Comparison of ENCODE assay signal across 8 mouse cellular contexts in the genomic region with DNA sequence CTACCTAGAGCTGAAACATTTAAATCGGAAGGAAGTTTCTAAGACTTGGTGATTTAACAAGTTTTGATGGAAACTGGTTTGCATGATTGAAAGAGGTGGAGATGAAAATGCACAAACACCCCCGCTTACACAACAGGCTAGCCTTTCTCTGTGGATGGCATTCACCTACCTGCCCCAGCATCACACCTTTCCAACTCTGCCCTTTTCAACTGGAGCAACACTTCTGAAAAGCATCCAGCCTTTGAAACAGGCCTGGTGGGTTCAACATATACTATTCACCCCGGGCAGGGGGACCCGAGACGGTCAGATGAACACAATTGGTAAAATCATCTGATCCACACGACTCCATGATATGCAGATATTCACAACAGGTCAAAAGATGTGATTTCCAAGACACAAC. TPM values are rescaled to one million over a fixed set of nuclear protein-coding genes. Genes with fewer than 3 reads are reported as not detected.
DNase-seq lines count a peak whose midpoint lies in the region; ATAC-seq and TF ChIP-seq lines count a peak whose summit lies in the region.

No protein-coding gene starts in this region.

- no peaks in the 10 kb centered on the region for H3K36me3 ChIP-seq in heart, embryonic 16.5 days (ENCODE audit: control insufficient read depth, insufficient read depth)
- 0 out of 2 replicates have a peak, but pooled peaks cover 7% of the 10 kb centered on the region for H3K36me3 ChIP-seq in embryonic facial prominence, embryonic 15.5 days
- H3K36me3 ChIP-seq in intestine, embryonic 14.5 days (ENCODE audit: control insufficient read depth, insufficient read depth, low read length) = peaks cover 5% of the 10 kb centered on the region; the same call in 1 of the 2 replicates
- no peaks in the 10 kb centered on the region for H3K36me3 ChIP-seq in midbrain, embryonic 14.5 days (ENCODE audit: control insufficient read depth, insufficient read depth, low read length)
- H3K36me3 ChIP-seq in kidney, adult 2 months (ENCODE audit: control insufficient read depth, insufficient read depth, low read length) = no peaks in the 10 kb centered on the region

- DNase-seq in heart, postnatal 36 days = no peak
- DNase-seq in intestine, embryonic 14.5 days (ENCODE audit: low spot score) = no peak
- no peak for DNase-seq in midbrain, embryonic 14.5 days
- no peak for DNase-seq in embryo, embryonic 9.5 days (ENCODE audit: extremely low spot score)
- no peak for DNase-seq in kidney, adult 2 months
- DNase-seq in cerebellum, adult 11 months = no peak

- TF ChIP-seq POLR2A in kidney, adult 2 months (IDR thresholded peaks at IDR 0.05; ENCODE audit: low read depth, low read length) = no peak

- peaks cover 12% of the 10 kb centered on the region for H3K4me1 ChIP-seq in heart, embryonic 16.5 days (ENCODE audit: control insufficient read depth, insufficient read depth, low read length)
- peaks cover 14% of the 10 kb centered on the region for H3K4me1 ChIP-seq in embryonic facial prominence, embryonic 15.5 days
- peaks cover 7% of the 10 kb centered on the region; the same call in 1 of the 2 replicates for H3K4me1 ChIP-seq in intestine, embryonic 14.5 days (replicated peaks; ENCODE audit: control insufficient read depth, insufficient read depth, low read length)
- peaks cover 11% of the 10 kb centered on the region for H3K4me1 ChIP-seq in midbrain, embryonic 14.5 days (ENCODE audit: control insufficient read depth, insufficient read depth, low read length)
- peaks cover 6% of the 10 kb centered on the region; the same call in 1 of the 2 replicates for H3K4me1 ChIP-seq in kidney, adult 2 months (ENCODE audit: control insufficient read depth, insufficient read depth, low read length)

- H3K27me3 ChIP-seq in heart, embryonic 16.5 days (ENCODE audit: control insufficient read depth, insufficient read depth, low read length) = no peaks in the 10 kb centered on the region
- no peaks in the 10 kb centered on the region for H3K27me3 ChIP-seq in embryonic facial prominence, embryonic 15.5 days
- H3K27me3 ChIP-seq in intestine, embryonic 14.5 days (replicated peaks; ENCODE audit: control insufficient read depth, insufficient read depth, low read length) = no peaks in the 10 kb centered on the region
- H3K27me3 ChIP-seq in midbrain, embryonic 14.5 days (ENCODE audit: control insufficient read depth, insufficient read depth, low read length) = no peaks in the 10 kb centered on the region
- H3K27me3 ChIP-seq in kidney, adult 2 months (replicated peaks; ENCODE audit: control insufficient read depth, insufficient read depth, low read length) = no peaks in the 10 kb centered on the region

- no peak overlapping the region for H3K9ac ChIP-seq in heart, embryonic 16.5 days (ENCODE audit: low read length)
- H3K9ac ChIP-seq in embryonic facial prominence, embryonic 15.5 days = no peak overlapping the region
- H3K9ac ChIP-seq in intestine, embryonic 14.5 days (ENCODE audit: low read length) = no peak overlapping the region
- H3K9ac ChIP-seq in midbrain, embryonic 14.5 days (replicated peaks; ENCODE audit: low read length) = no peak overlapping the region

- no peak overlapping the region for H3K27ac ChIP-seq in heart, embryonic 16.5 days (ENCODE audit: low read length)
- H3K27ac ChIP-seq in embryonic facial prominence, embryonic 15.5 days (replicated peaks) = no peak overlapping the region
- H3K27ac ChIP-seq in intestine, embryonic 14.5 days (ENCODE audit: low read depth) = no peak overlapping the region
- H3K27ac ChIP-seq in midbrain, embryonic 14.5 days (replicated peaks; ENCODE audit: low read depth, low read length) = no peak overlapping the region
- H3K27ac ChIP-seq in kidney, adult 2 months (ENCODE audit: insufficient read depth, low read depth, low read length) = no peak overlapping the region

- no peaks in the 10 kb centered on the region for H3K9me3 ChIP-seq in heart, embryonic 16.5 days (replicated peaks; ENCODE audit: control insufficient read depth, low read length)
- no peaks in the 10 kb centered on the region for H3K9me3 ChIP-seq in embryonic facial prominence, embryonic 15.5 days (replicated peaks)
- no peaks in the 10 kb centered on the region for H3K9me3 ChIP-seq in intestine, embryonic 14.5 days (ENCODE audit: control insufficient read depth, low read length)
- H3K9me3 ChIP-seq in midbrain, embryonic 14.5 days (ENCODE audit: control insufficient read depth, low read length) = no peaks in the 10 kb centered on the region

- intact Hi-C loops in heart, postnatal 36 days (cut with DNase I) = loop anchor here (2.0 to 5.0 kb wide), 3 partner anchors 115 to 273 kb away; no protein-coding TSS in a partner anchor

- ATAC-seq in heart, embryonic 16.5 days (replicated peaks; ENCODE audit: extremely low read depth, insufficient read depth, low FRiP score) = no peak
- no peak for ATAC-seq in embryonic facial prominence, embryonic 15.5 days (ENCODE audit: insufficient number of reproducible peaks, low FRiP score, low TSS enrichment, low read depth)
- no peak for ATAC-seq in intestine, embryonic 14.5 days (replicated peaks; ENCODE audit: low FRiP score, low TSS enrichment, low read depth)
- ATAC-seq in midbrain, embryonic 14.5 days (ENCODE audit: low FRiP score, low TSS enrichment) = no peak

- peak overlapping the region; percentile 100 for H3K4me2 ChIP-seq in heart, embryonic 16.5 days (ENCODE audit: low read depth, low read length)
- peak overlapping the region; percentile 78 for H3K4me2 ChIP-seq in embryonic facial prominence, embryonic 15.5 days (replicated peaks)
- H3K4me2 ChIP-seq in intestine, embryonic 14.5 days (ENCODE audit: low read length) = peak overlapping the region; percentile 95; the same call in 1 of the 2 replicates
- peak overlapping the region; percentile 96; the same call in 1 of the 2 replicates for H3K4me2 ChIP-seq in midbrain, embryonic 14.5 days (ENCODE audit: low read length)

- 64% methylated on average over 6 of the region's 6 CpGs for WGBS in heart, embryonic 16.5 days
- 56% methylated on average over 6 of the region's 6 CpGs for WGBS in embryonic facial prominence, embryonic 15.5 days
- WGBS in intestine, embryonic 14.5 days = 77% methylated on average over 6 of the region's 6 CpGs
- 66% methylated on average over 6 of the region's 6 CpGs for WGBS in midbrain, embryonic 14.5 days
- WGBS in kidney, adult 2 months = 73% methylated on average over 6 of the region's 6 CpGs

- no peak for TF ChIP-seq CTCF in kidney, adult 2 months (conservative IDR thresholded peaks at IDR 0.05; ENCODE audit: insufficient read depth, insufficient read length, low read depth, low read length)

- no peak overlapping the region for H3K4me3 ChIP-seq in heart, embryonic 16.5 days (ENCODE audit: low read length)
- H3K4me3 ChIP-seq in embryonic facial prominence, embryonic 15.5 days (replicated peaks) = no peak overlapping the region
- H3K4me3 ChIP-seq in intestine, embryonic 14.5 days (ENCODE audit: low read depth, low read length) = no peak overlapping the region
- H3K4me3 ChIP-seq in midbrain, embryonic 14.5 days (replicated peaks; ENCODE audit: low read depth, low read length) = 0 out of 2 replicates have a peak overlapping the region, but pooled peaks have one; percentile 76
- H3K4me3 ChIP-seq in kidney, adult 2 months (ENCODE audit: insufficient read depth, low read depth, low read length) = no peak overlapping the region

RNA-seq across cellular contexts. Expression of gene Xxylt1, which starts 0.7 kb away (rescaled TPM):
- 8.0 and 8.4 TPM in 2 replicates for polyA plus RNA-seq in heart, embryonic 16.5 days (2015; fragmentation: Nextera tagmentation; extraction: Ambion mirVana)
- total RNA-seq in heart, postnatal 36 days (2021) = 10 to 100 TPM; 11.6 to 12.5 TPM
- polyA plus RNA-seq in embryonic facial prominence, embryonic 15.5 days (2015; fragmentation: Nextera tagmentation; extraction: Ambion mirVana) = 18.3 and 18.7 TPM in 2 replicates
- polyA plus RNA-seq in intestine, embryonic 14.5 days (2014; fragmentation: Nextera tagmentation; extraction: Ambion mirVana) = 20.4 and 20.5 TPM in 2 replicates
- polyA plus RNA-seq in midbrain, embryonic 14.5 days (2014; fragmentation: Nextera tagmentation; extraction: Ambion mirVana) = 13.3 and 14.4 TPM in 2 replicates
- 16.8 and 18.0 TPM in 2 replicates for polyA plus RNA-seq in kidney, adult 2 months (2012; rRNA removed)
